Mouse (Mus musculus): ENCODE measurements around the gene Tcf7l1.

The Tcf7l1 gene

DNA sequence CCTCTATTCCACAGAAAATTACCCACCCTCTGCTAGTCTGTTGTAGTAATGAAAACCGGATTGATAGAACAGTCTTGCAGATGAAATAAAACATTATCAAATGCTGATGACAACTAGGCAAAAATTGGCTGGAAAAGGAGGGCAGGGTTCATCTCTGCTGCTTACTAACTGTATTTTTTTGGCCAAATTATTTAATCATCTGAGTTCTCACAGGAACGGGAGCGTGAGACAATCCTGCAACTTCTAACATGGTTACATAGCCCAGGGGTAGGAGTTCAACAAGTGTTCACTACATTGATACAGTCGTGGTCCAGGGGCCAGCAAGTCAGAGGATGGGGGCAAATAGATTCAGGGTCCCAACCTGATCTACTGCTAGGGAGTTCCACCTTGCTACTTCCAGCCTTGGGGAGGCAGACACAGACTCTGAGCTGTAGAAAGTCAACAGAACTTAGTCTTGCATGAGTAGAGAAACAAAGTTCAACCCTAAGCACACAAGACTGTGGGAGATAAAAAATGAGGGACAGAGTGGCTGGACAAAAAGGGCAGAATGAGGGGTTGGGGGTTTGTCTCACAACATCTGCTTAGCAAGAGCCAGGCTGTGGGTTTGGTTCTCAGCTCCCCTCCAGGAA, 205.7 kb downstream of the Tcf7l1 start:
- DNase-seq, result no peak

DNA sequence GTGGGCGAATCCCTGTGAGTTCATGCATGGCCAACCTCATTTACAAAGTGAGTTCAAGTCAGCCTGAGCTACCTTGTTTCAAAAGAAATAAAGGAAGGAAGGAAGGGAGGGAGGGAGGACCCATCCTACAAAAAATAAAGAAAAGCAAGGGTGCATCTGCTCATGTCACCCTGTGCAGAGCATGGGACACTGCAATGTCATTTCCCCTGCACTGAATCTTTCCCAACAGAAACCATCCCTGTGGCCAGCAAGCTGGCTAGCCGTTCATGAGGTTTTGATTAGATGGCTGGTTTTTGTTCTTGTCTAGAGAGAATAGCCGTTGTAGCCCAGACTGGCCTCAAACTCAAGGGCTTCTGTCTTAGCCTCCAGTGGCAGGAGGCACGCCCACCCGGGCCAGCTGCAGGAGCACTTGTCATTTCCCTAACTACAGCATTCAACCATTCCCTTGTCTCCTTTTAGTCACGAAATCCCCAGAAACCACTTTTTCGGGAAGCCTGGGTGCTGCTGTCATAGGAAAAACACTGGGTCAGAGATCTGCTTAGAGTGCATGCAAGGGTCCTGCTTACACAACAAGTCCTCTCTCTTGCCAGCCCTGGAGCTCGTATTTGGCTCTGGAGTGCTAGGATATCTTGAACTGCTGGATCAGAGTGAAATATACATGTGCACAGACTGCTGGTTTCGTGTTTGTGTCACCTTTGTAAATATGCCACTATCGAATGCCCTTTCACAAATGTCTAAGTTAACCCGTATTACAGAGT, 207.2 kb downstream of the Tcf7l1 start:
- peak in 1 of 2 experiments; percentile 44 for DNase-seq

Measured in kidney, adult 8-10 months (tissue).